Mouse (Mus musculus): ENCODE measurements around the gene Iqcf5. TPM values are rescaled to one million over a fixed set of nuclear protein-coding genes. Genes with fewer than 3 reads are reported as not detected.

The Iqcf5 gene
- polyA plus RNA-seq, 1 experiment: not detected

- peaks cover 6% of the 10 kb centered on the region for H3K4me1 ChIP-seq (ENCODE audit: control insufficient read depth, insufficient read depth, low read length)
- TF ChIP-seq POLR2A (IDR thresholded peaks at IDR 0.05; ENCODE audit: low read depth, low read length) (no peak), CTCF (IDR thresholded peaks at IDR 0.05; ENCODE audit: borderline replicate concordance, insufficient read depth, low read length) (no peak)
- peak overlapping the region; percentile 31 for H3K27ac ChIP-seq (ENCODE audit: insufficient read depth, low read length)
- H3K4me3 ChIP-seq (ENCODE audit: insufficient read depth, low read length): no peak overlapping the region
Measured at GRCm38 (mm10) chr9:106472321-106472720, 42.1 kb upstream of the Iqcf5 start.

- Histone ChIP-seq H3K4me3 (ENCODE audit: insufficient read depth, low read length) (no peak overlapping the region), H3K4me1 (ENCODE audit: control insufficient read depth, insufficient read depth, low read length) (peaks cover 9% of the 10 kb centered on the region), H3K27ac (ENCODE audit: insufficient read depth, low read length) (no peak overlapping the region)
- TF ChIP-seq CTCF (IDR thresholded peaks at IDR 0.05; ENCODE audit: borderline replicate concordance, insufficient read depth, low read length): no peak
Measured at GRCm38 (mm10) chr9:106473081-106473752, 41.2 kb upstream of the Iqcf5 start.

DNA sequence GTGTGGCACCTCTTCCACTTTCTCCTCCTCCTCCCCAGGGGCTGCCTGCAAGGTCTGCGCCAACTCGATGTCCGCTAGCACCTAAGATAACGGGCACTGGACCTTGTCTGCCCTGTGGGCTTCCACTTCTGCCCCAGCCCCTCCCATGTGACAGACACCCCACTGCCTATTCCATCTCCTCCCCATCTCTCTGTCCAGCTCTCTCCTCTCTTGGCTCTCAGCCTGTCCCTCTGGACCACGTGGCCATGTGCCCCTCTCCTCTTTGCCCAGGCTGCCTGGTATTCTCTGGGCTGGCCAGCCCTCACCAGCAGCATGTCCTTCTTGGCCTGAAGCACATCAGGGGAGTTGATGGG is 40.6 kb upstream of the Iqcf5 start:
- TF ChIP-seq POLR2A (IDR thresholded peaks at IDR 0.05; ENCODE audit: low read depth, low read length) (no peak), CTCF (IDR thresholded peaks at IDR 0.05; ENCODE audit: borderline replicate concordance, insufficient read depth, low read length) (no peak)
- H3K4me1 ChIP-seq (ENCODE audit: control insufficient read depth, insufficient read depth, low read length): peaks cover 9% of the 10 kb centered on the region
- H3K27ac ChIP-seq (ENCODE audit: insufficient read depth, low read length): no peak overlapping the region
- no peak overlapping the region for H3K4me3 ChIP-seq (ENCODE audit: insufficient read depth, low read length)

DNA sequence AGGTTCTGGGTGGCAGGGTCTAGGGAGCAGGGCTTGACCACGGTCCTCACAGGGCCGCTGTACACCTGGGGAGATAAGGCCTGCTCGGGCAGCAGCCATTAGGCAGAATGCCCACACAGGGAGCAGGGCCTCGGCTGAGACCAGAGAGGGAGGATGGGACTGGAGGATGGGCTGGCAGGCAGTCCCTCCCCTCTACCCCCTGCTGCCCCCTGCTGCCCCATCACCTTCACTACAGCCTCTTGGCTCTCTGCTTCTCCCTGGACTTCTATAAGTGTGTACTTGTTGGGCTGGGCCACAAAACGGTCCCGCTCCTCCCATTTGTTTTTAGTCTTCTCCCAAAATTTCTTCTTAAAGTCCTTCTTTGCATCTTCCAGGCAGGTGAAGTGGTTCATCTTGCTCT is 39.9 kb upstream of the Iqcf5 start:
- peak; percentile 56; the same call in 1 of the 2 replicates for TF ChIP-seq CTCF (IDR thresholded peaks at IDR 0.05; ENCODE audit: borderline replicate concordance, insufficient read depth, low read length)
- no peak for TF ChIP-seq POLR2A (IDR thresholded peaks at IDR 0.05; ENCODE audit: low read depth, low read length)
- Histone ChIP-seq H3K4me3 (ENCODE audit: insufficient read depth, low read length) (peak overlapping the region; percentile 53; the same call in 1 of the 2 replicates), H3K4me1 (ENCODE audit: control insufficient read depth, insufficient read depth, low read length) (peaks cover 9% of the 10 kb centered on the region), H3K27ac (ENCODE audit: insufficient read depth, low read length) (no peak overlapping the region)

DNA sequence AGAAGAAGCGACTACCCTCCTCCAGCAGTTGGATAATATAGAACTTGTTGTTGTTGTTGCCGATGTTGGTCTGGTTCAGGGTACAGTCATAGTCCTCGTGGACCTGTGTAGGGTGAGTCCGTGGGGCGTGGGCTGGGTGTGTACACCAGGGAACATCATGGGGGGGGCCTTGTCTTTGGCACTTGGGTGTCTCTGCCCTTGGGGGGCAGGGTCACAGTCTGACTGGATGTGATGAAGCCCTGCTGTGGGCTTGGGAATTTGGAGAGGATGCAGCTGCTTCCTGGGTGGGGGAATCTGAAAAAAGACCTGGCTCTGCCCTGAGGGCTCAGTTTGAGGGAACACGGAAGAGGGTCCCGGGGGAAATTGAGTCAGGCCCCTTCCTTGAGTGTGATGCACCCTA is 39.3 kb upstream of the Iqcf5 start:
- H3K4me1 ChIP-seq (ENCODE audit: control insufficient read depth, insufficient read depth, low read length): peaks cover 9% of the 10 kb centered on the region
- peak overlapping the region; percentile 53 for H3K4me3 ChIP-seq (ENCODE audit: insufficient read depth, low read length)
- TF ChIP-seq POLR2A (IDR thresholded peaks at IDR 0.05; ENCODE audit: low read depth, low read length) (no peak), CTCF (IDR thresholded peaks at IDR 0.05; ENCODE audit: borderline replicate concordance, insufficient read depth, low read length) (no peak)

GRCm38 (mm10) chr9:106475663-106476001 is 38.7 kb upstream of the Iqcf5 start, which contains the start of gene Rrp9:
Rrp9 (plus strand) TSS chr9:106475963.
- Histone ChIP-seq H3K27ac (ENCODE audit: insufficient read depth, low read length) (peak within 1 kb of the TSS; percentile 99), H3K4me3 (ENCODE audit: insufficient read depth, low read length) (peak within 1 kb of the TSS; percentile 53)

More for the DNA sequence above, 39.3 kb upstream of the Iqcf5 start:
- H3K27ac ChIP-seq (ENCODE audit: insufficient read depth, low read length): peak overlapping the region; percentile 99

DNA sequence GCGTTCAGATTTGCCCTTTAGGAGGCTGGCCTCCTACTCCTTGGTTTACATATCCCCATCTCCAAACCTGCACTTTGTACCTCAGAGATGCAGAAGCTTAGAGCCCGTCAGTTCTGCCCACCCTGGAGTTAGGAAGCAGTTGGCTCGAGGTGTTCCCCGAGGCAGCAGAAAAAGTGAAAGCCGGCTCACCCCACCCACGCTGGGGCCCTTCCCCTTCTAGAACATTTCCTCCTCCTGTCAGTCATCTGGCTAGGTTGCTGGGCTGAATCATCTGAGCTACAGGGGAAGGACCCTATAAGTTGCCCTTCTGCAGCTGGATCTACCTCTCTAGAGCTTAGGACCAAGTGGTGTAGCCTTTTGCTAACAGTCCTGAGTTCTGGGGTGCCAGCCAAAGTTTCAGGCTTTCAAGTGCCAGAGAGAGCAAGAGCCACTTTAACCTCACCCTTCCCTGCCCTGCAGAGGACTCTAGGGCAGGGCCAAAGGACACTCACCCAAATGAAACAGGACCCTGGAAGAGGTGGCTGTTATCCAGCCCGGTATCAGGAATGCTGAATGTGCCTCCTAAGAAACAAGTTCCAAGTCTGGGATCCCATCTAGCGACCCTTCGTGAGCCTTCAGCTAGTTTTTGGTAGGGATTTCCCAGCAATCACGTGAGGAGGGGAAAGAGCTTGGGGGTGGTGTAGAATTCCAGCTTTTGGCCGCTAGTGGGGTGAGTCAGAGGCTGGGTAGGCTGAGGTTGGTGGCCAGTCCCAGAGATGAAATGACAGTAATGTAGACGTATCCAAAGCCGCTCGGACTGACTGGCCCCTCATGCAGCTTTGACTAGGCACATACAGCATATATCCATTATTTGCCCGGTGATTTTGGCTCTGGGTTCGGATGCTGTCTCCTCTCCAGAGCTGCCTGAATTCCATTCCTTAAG is 38.1 kb upstream of the Iqcf5 start:
- peak overlapping the region; percentile 53 for H3K4me3 ChIP-seq (ENCODE audit: insufficient read depth, low read length)

More at GRCm38 (mm10) chr9:106475663-106476001, 38.7 kb upstream of the Iqcf5 start, which contains the start of gene Rrp9:
- no peak for TF ChIP-seq CTCF (IDR thresholded peaks at IDR 0.05; ENCODE audit: borderline replicate concordance, insufficient read depth, low read length)
- TF ChIP-seq POLR2A (IDR thresholded peaks at IDR 0.05; ENCODE audit: low read depth, low read length): no peak
- peaks cover 9% of the 10 kb centered on the region for H3K4me1 ChIP-seq (ENCODE audit: control insufficient read depth, insufficient read depth, low read length)

DNA sequence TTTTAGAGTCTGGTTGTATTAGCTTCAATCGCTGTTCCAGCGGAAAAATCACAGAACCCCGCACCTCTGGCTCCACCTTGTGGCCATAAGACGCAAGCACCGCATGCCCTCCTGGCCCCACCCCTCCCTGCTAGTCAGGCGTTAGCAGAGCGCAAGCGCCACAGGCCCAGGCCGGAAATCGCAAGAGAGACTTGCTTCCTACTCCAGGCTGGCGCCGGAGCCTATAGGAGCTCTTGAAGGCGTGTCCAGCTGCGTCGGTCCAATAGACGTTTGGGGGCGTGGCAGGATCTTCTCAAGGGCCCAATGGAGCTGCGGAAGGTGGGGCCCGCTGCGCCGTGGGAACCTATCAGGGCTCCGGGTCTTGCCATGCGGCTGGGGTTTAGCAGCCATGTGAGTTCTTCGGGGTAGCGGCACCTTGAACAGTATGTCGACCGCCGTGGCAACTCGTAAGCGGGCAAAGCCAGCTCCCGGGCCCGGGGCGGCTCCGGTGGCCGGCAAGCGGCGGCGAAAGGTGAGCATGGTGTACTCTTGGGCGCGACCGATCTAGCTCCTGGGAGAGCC is 37.4 kb upstream of the Iqcf5 start, which contains the start of gene Parp3:
TSS of gene Parp3 (minus strand) at position 26 of the 561 bp plus-strand sequence.
- Histone ChIP-seq H3K4me1 (ENCODE audit: control insufficient read depth, insufficient read depth, low read length) (peaks cover 9% of the 10 kb centered on the region), H3K27ac (ENCODE audit: insufficient read depth, low read length) (peak within 1 kb of the TSS; percentile 99), H3K4me3 (ENCODE audit: insufficient read depth, low read length) (peak within 1 kb of the TSS; percentile 99)
- TF ChIP-seq POLR2A (IDR thresholded peaks at IDR 0.05; ENCODE audit: low read depth, low read length) (0 out of 2 replicates have a peak, but pooled peaks have one; percentile 48), CTCF (IDR thresholded peaks at IDR 0.05; ENCODE audit: borderline replicate concordance, insufficient read depth, low read length) (peak; percentile 86)

More for the DNA sequence above, 38.1 kb upstream of the Iqcf5 start:
- TF ChIP-seq CTCF (IDR thresholded peaks at IDR 0.05; ENCODE audit: borderline replicate concordance, insufficient read depth, low read length) (no peak), POLR2A (IDR thresholded peaks at IDR 0.05; ENCODE audit: low read depth, low read length) (peak; percentile 67)
- peaks cover 9% of the 10 kb centered on the region for H3K4me1 ChIP-seq (ENCODE audit: control insufficient read depth, insufficient read depth, low read length)
- H3K27ac ChIP-seq (ENCODE audit: insufficient read depth, low read length): peak overlapping the region; percentile 99

DNA sequence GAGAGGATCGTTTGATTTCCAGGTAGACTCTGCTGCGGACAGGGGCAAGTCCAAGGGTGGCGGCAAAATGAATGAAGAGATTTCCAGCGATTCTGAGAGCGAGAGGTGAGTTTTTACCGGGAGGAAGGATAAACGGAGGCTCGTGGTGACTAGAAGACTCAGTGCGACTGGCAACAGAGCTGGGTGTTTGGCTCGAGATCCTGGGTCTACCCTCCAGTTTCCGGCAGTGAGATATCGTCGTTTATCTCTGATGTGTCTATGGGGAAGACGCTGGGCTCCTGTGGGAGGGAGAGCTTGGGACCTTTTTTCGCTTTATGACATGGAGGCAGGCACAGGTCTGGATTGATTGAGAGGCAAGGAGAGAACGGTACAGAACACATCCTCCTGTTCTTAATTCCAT is 36.7 kb upstream of the Iqcf5 start:
- 0 out of 2 replicates have a peak, but pooled peaks cover 3% of the 10 kb centered on the region for H3K4me1 ChIP-seq (ENCODE audit: control insufficient read depth, insufficient read depth, low read length)
- H3K4me3 ChIP-seq (ENCODE audit: insufficient read depth, low read length): peak overlapping the region; percentile 99
- TF ChIP-seq CTCF (IDR thresholded peaks at IDR 0.05; ENCODE audit: borderline replicate concordance, insufficient read depth, low read length) (no peak), POLR2A (IDR thresholded peaks at IDR 0.05; ENCODE audit: low read depth, low read length) (no peak)
- no peak overlapping the region for H3K27ac ChIP-seq (ENCODE audit: insufficient read depth, low read length)

All from embryonic fibroblast, embryonic 13.5 days (primary cell).